Mouse (Mus musculus): ENCODE data around the gene Jph2.

GRCm38 (mm10) chr2:163437800-163438199 lies 40.0 kb upstream of the Jph2 start:
- TF ChIP-seq CTCF (IDR thresholded peaks at IDR 0.05; ENCODE audit: borderline replicate concordance, insufficient read depth, low read depth, low read length) = no peak
- TF ChIP-seq POLR2A (IDR thresholded peaks at IDR 0.05; ENCODE audit: borderline replicate concordance, insufficient read depth, low read length) = no peak
